Mouse (Mus musculus) layer of hippocampus, postnatal 36 days (tissue): ENCODE data around the gene Lamtor2. TPM values are rescaled to one million over a fixed set of nuclear protein-coding genes. Genes with fewer than 3 reads are reported as not detected.

Experiments
- DNase-seq, 2 experiments: peaks; one replicate each; pipeline ENCODE4 v3.0.0; 2022
- microRNA-seq, 2 experiments: library from miRNA; unstranded; fragments of <30 nt; microRNA quantifications; one replicate each; pipeline ENCODE4 v1.2.0; 2021
- total RNA-seq, 2 experiments: library from RNA; stranded (reverse); gene quantifications; 2 replicates each; pipeline ENCODE4 v1.2.3; 2021

Gene Lamtor2
- total RNA-seq, 2 experiments from 2014 or later, result 91.0 to 111 TPM

DNA sequence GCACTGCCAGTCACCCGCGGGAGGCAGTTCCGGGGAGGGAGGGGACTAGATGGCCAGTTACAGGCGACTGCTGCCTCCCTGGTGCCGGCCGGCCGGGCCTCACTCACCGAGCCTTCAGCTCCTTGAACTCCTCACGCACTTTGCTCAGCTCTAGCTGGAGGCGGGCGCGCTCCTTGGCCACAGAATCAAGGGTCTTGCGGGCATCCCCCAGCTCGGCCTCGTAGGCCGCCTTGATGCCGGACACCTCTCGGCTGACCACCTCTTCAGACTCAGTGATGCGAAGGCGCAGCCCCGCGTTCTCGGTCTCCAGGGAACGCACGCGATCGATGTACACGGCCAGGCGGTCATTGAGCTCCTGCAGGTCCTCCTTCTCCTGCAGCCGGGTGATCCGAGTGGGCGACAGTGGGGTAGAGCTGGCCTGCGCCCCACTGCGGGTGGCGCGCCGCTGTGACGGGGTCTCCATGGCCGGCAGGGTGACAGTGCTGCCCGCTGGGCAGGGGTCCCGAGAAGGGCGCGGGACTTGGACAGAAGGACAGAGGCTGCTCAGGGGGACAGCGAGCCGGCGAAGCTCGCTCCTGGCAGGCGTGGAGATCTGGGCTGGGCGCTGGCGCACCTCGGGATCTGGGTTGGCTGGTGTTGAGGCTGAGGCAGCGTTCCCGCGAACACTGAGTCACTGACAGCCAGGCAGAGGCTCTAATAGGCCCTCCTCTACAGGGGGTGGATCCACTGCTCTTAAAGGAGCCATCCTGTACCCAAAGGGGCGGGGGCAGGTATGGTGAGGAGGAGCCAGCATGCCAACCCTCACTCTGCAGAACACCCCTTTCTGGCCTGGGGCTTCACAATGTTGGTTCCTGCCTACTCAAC, 50.0 kb downstream of the Lamtor2 start:
- DNase-seq, result peak; percentile 90 to 92

DNA sequence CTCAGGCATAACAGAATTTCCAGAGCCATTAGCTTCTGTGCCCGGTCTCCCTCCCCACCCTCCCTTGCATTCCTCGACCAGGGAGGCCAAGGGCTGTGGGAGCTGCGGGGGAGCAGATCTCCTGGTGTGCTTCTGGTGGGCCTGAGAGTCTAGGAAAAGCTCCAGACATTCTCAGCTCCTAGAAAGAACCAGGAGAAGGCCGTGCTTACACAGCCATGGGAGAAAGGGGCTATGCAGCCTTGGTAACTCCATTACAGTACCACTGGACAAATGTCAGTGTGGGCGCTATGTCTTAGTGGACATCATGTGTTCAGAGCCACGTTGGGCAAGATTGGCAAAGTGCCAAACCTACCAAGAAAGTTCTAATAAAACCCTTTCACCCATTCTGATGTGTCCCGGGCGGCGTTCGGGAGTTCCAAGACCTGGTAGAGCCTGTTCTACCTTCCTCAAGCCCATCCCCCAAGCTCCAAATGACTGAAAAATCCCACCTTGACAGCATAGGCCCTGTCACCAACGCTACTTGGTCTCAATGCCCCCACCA, 50.8 kb downstream of the Lamtor2 start:
- no peak for DNase-seq

DNA sequence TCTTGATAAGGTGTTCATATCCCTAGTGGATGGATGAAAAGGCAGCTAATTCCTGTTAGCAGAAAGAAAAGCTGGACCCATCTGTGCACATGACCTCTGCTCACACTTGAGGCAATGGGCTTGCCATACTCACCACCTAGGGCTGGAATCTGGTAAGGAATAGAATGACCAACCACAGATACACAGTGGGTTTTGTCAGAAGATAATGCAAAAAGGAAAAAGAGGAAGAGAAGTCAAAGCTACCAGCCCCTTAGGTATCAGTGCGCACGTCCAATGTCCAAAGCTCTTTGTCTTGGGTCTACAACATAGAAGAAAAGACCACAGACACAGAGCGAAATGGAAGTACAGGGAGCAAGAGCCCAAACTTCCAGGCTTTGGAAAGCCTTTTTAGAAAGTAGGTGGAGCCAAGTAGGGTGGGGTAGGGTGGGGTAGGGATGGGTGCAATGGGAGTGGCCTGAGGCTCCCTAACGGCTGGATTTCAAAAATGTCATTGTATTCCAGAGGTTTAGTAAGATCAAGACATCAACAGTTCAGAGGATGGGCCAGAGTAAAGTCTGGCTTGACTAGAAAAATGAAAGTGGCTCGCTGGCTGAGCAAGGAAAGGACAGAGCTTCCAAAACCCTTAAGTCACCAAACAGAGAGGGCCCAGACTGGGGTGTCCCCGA, 51.4 kb downstream of the Lamtor2 start:
- no peak for DNase-seq

DNA sequence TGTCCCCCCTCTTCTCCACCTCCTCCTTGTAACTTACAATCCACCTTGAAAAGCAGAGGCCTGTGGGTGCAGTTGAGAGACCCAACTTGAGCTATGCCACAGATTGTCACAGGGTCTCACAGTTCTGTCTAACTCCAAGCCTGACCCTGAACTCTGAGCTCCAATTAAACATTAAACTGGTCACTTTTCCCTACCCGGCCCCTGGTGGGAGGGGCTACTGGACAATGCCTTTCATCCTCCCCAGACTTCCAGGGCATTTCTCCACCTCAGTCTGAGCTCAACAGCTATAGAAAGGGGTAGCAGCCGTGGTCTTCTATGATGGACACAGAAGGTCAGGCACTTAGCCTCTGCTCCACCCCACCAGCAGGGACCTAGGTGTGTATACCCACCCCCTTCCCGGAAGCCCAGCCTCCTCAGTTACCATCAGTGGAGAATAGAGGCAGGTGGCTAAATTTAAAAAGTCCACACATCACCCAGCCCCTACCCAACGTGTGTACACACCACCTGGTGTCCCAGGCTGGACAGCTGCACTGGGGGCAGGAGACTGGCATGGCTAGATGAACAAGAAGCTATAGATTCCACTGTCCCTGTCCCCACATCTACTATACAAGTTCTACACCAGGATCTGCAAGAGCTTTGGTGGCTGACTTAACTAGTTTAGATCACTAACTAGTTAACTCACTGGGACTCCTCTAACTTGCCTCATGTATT, 52.1 kb downstream of the Lamtor2 start:
- no peak for DNase-seq

DNA sequence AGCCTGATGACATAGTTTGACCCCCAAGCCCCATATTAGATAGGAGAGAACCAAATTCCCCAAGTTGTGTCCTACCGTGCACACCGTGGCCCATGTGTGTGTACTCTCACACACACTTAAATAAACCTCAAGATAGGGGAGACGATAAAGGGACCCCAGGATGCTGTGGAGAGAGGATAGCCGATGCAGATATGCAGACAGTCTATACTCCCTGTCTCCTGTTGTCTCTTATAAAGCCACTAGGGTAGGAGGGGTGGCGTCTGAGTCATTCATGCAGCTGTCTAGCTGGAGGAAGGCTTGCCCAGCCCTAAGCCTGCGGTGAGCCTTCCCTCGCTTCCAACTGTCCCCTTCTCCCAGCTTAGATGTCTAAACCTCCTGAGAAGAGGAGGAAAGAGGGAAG, 52.8 kb downstream of the Lamtor2 start:
- DNase-seq, result no peak

Small RNAs within 50 kb of the gene (microRNA-seq; reads per million reads assigned to microRNA genes)
- gene Mir1905, result 0 reads per million in 2 experiments

Other genes starting within 250 kb of the Lamtor2 start
- 10 to 100 TPM; 78.4 to 84.8 TPM for gene Glmp, start 228.1 kb downstream of the Lamtor2 start, total RNA-seq
- gene Tmem79, start 216.9 kb downstream of the Lamtor2 start, total RNA-seq, result 1 to 10 TPM; 1.5 to 1.9 TPM
- gene Smg5, start 216.8 kb downstream of the Lamtor2 start, total RNA-seq, result 10 to 100 TPM; 65.1 to 72.6 TPM
- 10 to 100 TPM; 13.6 to 14.2 TPM for gene Paqr6, start 188.5 kb downstream of the Lamtor2 start, total RNA-seq
- gene Bglap3, start 180.3 kb downstream of the Lamtor2 start, total RNA-seq, result under 1 TPM in 1 of 2 experiments, not detected in 1; 0.63 TPM
- not detected for gene Bglap2, start 174.4 kb downstream of the Lamtor2 start, total RNA-seq
- not detected for gene Bglap, start 168.6 kb downstream of the Lamtor2 start, total RNA-seq
- 1 to 10 TPM; 5.3 to 6.3 TPM for gene Pmf1, start 142.7 kb downstream of the Lamtor2 start, total RNA-seq
- gene Slc25a44, start 127.9 kb downstream of the Lamtor2 start, total RNA-seq, result 10 to 100 TPM; 68.6 to 69.1 TPM
- 10 to 100 TPM; 34.1 to 36.8 TPM for gene Sema4a, start 91.9 kb downstream of the Lamtor2 start, total RNA-seq
- gene Lmna, start 43.1 kb downstream of the Lamtor2 start, total RNA-seq, result 10 to 100 TPM; 32.6 to 34.3 TPM
- 1 to 10 TPM; 4.0 to 4.4 TPM for gene Mex3a, start 20.7 kb downstream of the Lamtor2 start, total RNA-seq
- under 1 TPM in 1 of 2 experiments, not detected in 1; 0.63 TPM for gene Rab25, start 4.8 kb downstream of the Lamtor2 start, total RNA-seq
- 100 to 1,000 TPM; 109 to 111 TPM for gene Ubqln4, start 684 bp upstream of the Lamtor2 start, total RNA-seq
- 10 to 100 TPM; 97.1 to 98.9 TPM for gene Ssr2, start 22.8 kb upstream of the Lamtor2 start, total RNA-seq
- 100 to 1,000 TPM; 250 to 265 TPM for gene Arhgef2, start 52.9 kb upstream of the Lamtor2 start, total RNA-seq
- not detected for gene Rxfp4, start 100.1 kb upstream of the Lamtor2 start, total RNA-seq
- gene Khdc4, start 132.7 kb upstream of the Lamtor2 start, total RNA-seq, result 10 to 100 TPM; 49.1 to 61.1 TPM
- gene Rit1, start 163.8 kb upstream of the Lamtor2 start, total RNA-seq, result 10 to 100 TPM; 44.4 to 50.3 TPM
- gene Syt11, start 222.1 kb upstream of the Lamtor2 start, total RNA-seq, result 100 to 1,000 TPM; 483 to 524 TPM